Mouse (Mus musculus): ENCODE measurements around the gene Lrrc66. TPM values are rescaled to one million over a fixed set of nuclear protein-coding genes. Genes with fewer than 3 reads are reported as not detected.
A peak's percentile ranks its signal among the peaks of the same experiment; 100 is the strongest.
"Not testable (repeated sequence)": the region's sequence is repeated elsewhere in the genome, so short reads cannot be mapped to it uniquely, and the experiment has no call there.

Gene Lrrc66
- polyA plus RNA-seq, 1 experiment from 2014 or later, result not detected

- no peak overlapping the region for H3K4me3 ChIP-seq
- H3K4me2 ChIP-seq (replicated peaks), result no peak overlapping the region
- no peak overlapping the region for H3K27ac ChIP-seq (replicated peaks)
- ATAC-seq (ENCODE audit: low FRiP score, low read depth), result no peak
- peaks cover 7% of the 10 kb centered on the region; the same call in 1 of the 2 replicates for H3K9me3 ChIP-seq
- H3K36me3 ChIP-seq, result no peaks in the 10 kb centered on the region
- WGBS, result 95% methylated on average over 4 of the region's 4 CpGs
- no peaks in the 10 kb centered on the region for H3K4me1 ChIP-seq
- H3K9ac ChIP-seq (replicated peaks), result no peak overlapping the region
- H3K27me3 ChIP-seq, result no peaks in the 10 kb centered on the region
These were observed 21.3 kb downstream of the Lrrc66 start for GRCm38 (mm10) chr5:73611071-73611470.

GRCm38 (mm10) chr5:73604964-73605363 is 27.4 kb downstream of the Lrrc66 start:
- peaks cover 8% of the 10 kb centered on the region for H3K4me1 ChIP-seq
- H3K4me3 ChIP-seq, result no peak overlapping the region
- WGBS, result 91% methylated on average over 6 of the region's 6 CpGs
- H3K4me2 ChIP-seq (replicated peaks), result no peak overlapping the region
- H3K9ac ChIP-seq (replicated peaks), result no peak overlapping the region
- no peak for ATAC-seq (ENCODE audit: low FRiP score, low read depth)
- H3K9me3 ChIP-seq, result peaks cover 3% of the 10 kb centered on the region; the same call in 1 of the 2 replicates
- H3K27ac ChIP-seq (replicated peaks), result no peak overlapping the region
- H3K36me3 ChIP-seq, result no peaks in the 10 kb centered on the region
- no peaks in the 10 kb centered on the region for H3K27me3 ChIP-seq

- H3K4me1 ChIP-seq, result peaks cover 12% of the 10 kb centered on the region
- H3K27ac ChIP-seq (replicated peaks), result no peak overlapping the region
- WGBS, result 88% methylated on average over 6 of the region's 6 CpGs
- no peak overlapping the region for H3K4me2 ChIP-seq (replicated peaks)
- no peak overlapping the region for H3K4me3 ChIP-seq
- no peak for ATAC-seq (ENCODE audit: low FRiP score, low read depth)
- no peaks in the 10 kb centered on the region for H3K27me3 ChIP-seq
- H3K9me3 ChIP-seq, result peaks cover 3% of the 10 kb centered on the region; the same call in 1 of the 2 replicates
- no peaks in the 10 kb centered on the region for H3K36me3 ChIP-seq
- no peak overlapping the region for H3K9ac ChIP-seq (replicated peaks)
These were observed 27.8 kb downstream of the Lrrc66 start for GRCm38 (mm10) chr5:73604542-73604941.

- Histone ChIP-seq H3K9me3 (peaks cover 3% of the 10 kb centered on the region; the same call in 1 of the 2 replicates), H3K27me3 (no peaks in the 10 kb centered on the region), H3K9ac (replicated peaks) (no peak overlapping the region), H3K4me2 (replicated peaks) (no peak overlapping the region), H3K4me3 (no peak overlapping the region), H3K4me1 (peaks cover 20% of the 10 kb centered on the region), H3K36me3 (no peaks in the 10 kb centered on the region), H3K27ac (replicated peaks) (no peak overlapping the region)
- no peak for ATAC-seq (ENCODE audit: low FRiP score, low read depth)
- 77% methylated on average over 3 of the region's 3 CpGs for WGBS
These were observed 29.5 kb downstream of the Lrrc66 start for GRCm38 (mm10) chr5:73602865-73603264.

GRCm38 (mm10) chr5:73601361-73601763 is 31.0 kb downstream of the Lrrc66 start:
- peaks cover 1% of the 10 kb centered on the region; the same call in 1 of the 2 replicates for H3K9me3 ChIP-seq
- H3K4me3 ChIP-seq, result no peak overlapping the region
- no peak overlapping the region for H3K27ac ChIP-seq (replicated peaks)
- H3K36me3 ChIP-seq, result no peaks in the 10 kb centered on the region
- no peak overlapping the region for H3K9ac ChIP-seq (replicated peaks)
- peaks cover 20% of the 10 kb centered on the region for H3K4me1 ChIP-seq
- H3K27me3 ChIP-seq, result no peaks in the 10 kb centered on the region
- ATAC-seq (ENCODE audit: low FRiP score, low read depth), result no peak
- H3K4me2 ChIP-seq (replicated peaks), result no peak overlapping the region
- WGBS, result 54% methylated on average over 8 of the region's 8 CpGs

GRCm38 (mm10) chr5:73599991-73600390 is 32.3 kb downstream of the Lrrc66 start:
- Histone ChIP-seq H3K27me3 (no peaks in the 10 kb centered on the region), H3K4me1 (peaks cover 20% of the 10 kb centered on the region), H3K36me3 (no peaks in the 10 kb centered on the region), H3K9ac (replicated peaks) (no peak overlapping the region), H3K27ac (replicated peaks) (no peak overlapping the region), H3K4me3 (no peak overlapping the region), H3K4me2 (replicated peaks) (no peak overlapping the region), H3K9me3 (no peaks in the 10 kb centered on the region)
- ATAC-seq (ENCODE audit: low FRiP score, low read depth), result no peak
- WGBS, result 86% methylated on average over 2 of the region's 2 CpGs

- no peak overlapping the region for H3K4me3 ChIP-seq
- no peaks in the 10 kb centered on the region for H3K36me3 ChIP-seq
- WGBS, result 62% methylated on average over 5 of the region's 5 CpGs
- H3K27me3 ChIP-seq, result no peaks in the 10 kb centered on the region
- H3K27ac ChIP-seq (replicated peaks), result peak overlapping the region; percentile 5; the same call in 1 of the 2 replicates
- no peak overlapping the region for H3K9ac ChIP-seq (replicated peaks)
- no peaks in the 10 kb centered on the region for H3K9me3 ChIP-seq
- peaks cover 20% of the 10 kb centered on the region for H3K4me1 ChIP-seq
- ATAC-seq (ENCODE audit: low FRiP score, low read depth), result peak; percentile 84
- H3K4me2 ChIP-seq (replicated peaks), result no peak overlapping the region
These were observed 33.2 kb downstream of the Lrrc66 start for GRCm38 (mm10) chr5:73598943-73599695.

- ATAC-seq (ENCODE audit: low FRiP score, low read depth), result no peak
- no peak overlapping the region for H3K4me2 ChIP-seq (replicated peaks)
- no peak overlapping the region for H3K9ac ChIP-seq (replicated peaks)
- H3K36me3 ChIP-seq, result no peaks in the 10 kb centered on the region
- no peak overlapping the region for H3K27ac ChIP-seq (replicated peaks)
- peaks cover 7% of the 10 kb centered on the region; the same call in 1 of the 2 replicates for H3K4me1 ChIP-seq
- no peaks in the 10 kb centered on the region for H3K9me3 ChIP-seq
- WGBS, result 76% methylated on average over 3 of the region's 3 CpGs
- H3K27me3 ChIP-seq, result no peaks in the 10 kb centered on the region
- H3K4me3 ChIP-seq, result no peak overlapping the region
These were observed 45.2 kb downstream of the Lrrc66 start for GRCm38 (mm10) chr5:73587119-73587518.

- no peaks in the 10 kb centered on the region for H3K27me3 ChIP-seq
- H3K4me1 ChIP-seq, result peaks cover 7% of the 10 kb centered on the region; the same call in 1 of the 2 replicates
- ATAC-seq (ENCODE audit: low FRiP score, low read depth), result no peak
- 73% methylated on average over 4 of the region's 4 CpGs for WGBS
- no peak overlapping the region for H3K4me3 ChIP-seq
- H3K36me3 ChIP-seq, result no peaks in the 10 kb centered on the region
- no peak overlapping the region for H3K27ac ChIP-seq (replicated peaks)
- H3K4me2 ChIP-seq (replicated peaks), result no peak overlapping the region
- no peak overlapping the region for H3K9ac ChIP-seq (replicated peaks)
- H3K9me3 ChIP-seq, result no peaks in the 10 kb centered on the region
These were observed 45.7 kb downstream of the Lrrc66 start for GRCm38 (mm10) chr5:73586597-73586996.

- 21% methylated on average over 7 of the region's 7 CpGs for WGBS
- peaks cover 7% of the 10 kb centered on the region; the same call in 1 of the 2 replicates for H3K4me1 ChIP-seq
- H3K36me3 ChIP-seq, result no peaks in the 10 kb centered on the region
- no peak overlapping the region for H3K4me2 ChIP-seq (replicated peaks)
- H3K4me3 ChIP-seq, result no peak overlapping the region
- ATAC-seq (ENCODE audit: low FRiP score, low read depth), result no peak
- peak overlapping the region; percentile 40 for H3K27ac ChIP-seq (replicated peaks)
- H3K27me3 ChIP-seq, result no peaks in the 10 kb centered on the region
- no peak overlapping the region for H3K9ac ChIP-seq (replicated peaks)
- H3K9me3 ChIP-seq, result no peaks in the 10 kb centered on the region
These were observed 46.9 kb downstream of the Lrrc66 start for GRCm38 (mm10) chr5:73585212-73586115.

- H3K9me3 ChIP-seq; H3K27me3 ChIP-seq; ATAC-seq (ENCODE audit: low FRiP score, low read depth); H3K4me1 ChIP-seq; H3K36me3 ChIP-seq; H3K9ac ChIP-seq (replicated peaks); H3K4me3 ChIP-seq; H3K27ac ChIP-seq (replicated peaks); H3K4me2 ChIP-seq (replicated peaks): not testable (repeated sequence)
- WGBS, result 91% methylated on average over 6 of the region's 6 CpGs
These were observed 48.3 kb downstream of the Lrrc66 start for GRCm38 (mm10) chr5:73584011-73584410.

- no peak overlapping the region for H3K9ac ChIP-seq (replicated peaks)
- H3K27me3 ChIP-seq, result no peaks in the 10 kb centered on the region
- H3K4me2 ChIP-seq (replicated peaks), result no peak overlapping the region
- 91% methylated on average over 3 of the region's 3 CpGs for WGBS
- H3K9me3 ChIP-seq, result no peaks in the 10 kb centered on the region
- no peaks in the 10 kb centered on the region for H3K36me3 ChIP-seq
- no peak overlapping the region for H3K27ac ChIP-seq (replicated peaks)
- peaks cover 6% of the 10 kb centered on the region for H3K4me1 ChIP-seq
- no peak for ATAC-seq (ENCODE audit: low FRiP score, low read depth)
- H3K4me3 ChIP-seq, result no peak overlapping the region
These were observed 54.2 kb downstream of the Lrrc66 start for GRCm38 (mm10) chr5:73578131-73578530.

All from midbrain, embryonic 12.5 days (tissue).